26 mouse cellular contexts compared by ENCODE assay signal in genomic region chr9:62276899-62277298, GRCm38 (mm10). TPM values are rescaled to one million over a fixed set of nuclear protein-coding genes. Genes with fewer than 3 reads are reported as not detected.
A peak's percentile ranks its signal among the peaks of the same experiment; 100 is the strongest.
DNase-seq lines count a peak whose midpoint lies in the region; ATAC-seq and TF ChIP-seq lines count a peak whose summit lies in the region.
"Had no signal": no experiment of that assay in that cellular context is flagged by ENCODE, and none has a peak within 500 bp of the region (broad histone marks: within the 10 kb centered on the region; RNA-seq: fewer than 3 reads in every experiment).

No protein-coding gene starts in this region.

- TF ChIP-seq CTCF in left cerebral cortex, adult 2 months (IDR thresholded peaks at IDR 0.05) = no peak

- peak; percentile 44; the same call in 1 of the 2 replicates for ATAC-seq in frontal cortex, adult (ENCODE audit: low TSS enrichment)
- ATAC-seq: activated CD4-positive, CD25-positive, alpha-beta regulatory T cell, adult 4 months; forebrain, embryonic 16.5 days; Patski had no signal

- no peak for DNase-seq in frontal cortex, postnatal 14 days (ENCODE audit: low spot score in 2 of 2)
- DNase-seq in left cerebral cortex, adult 2 months (ENCODE audit: extremely low spot score in 1 of 2, low spot score in 2 of 2) = no peak
- no peak for DNase-seq in left cerebral cortex, postnatal 4 days
- DNase-seq in right cerebral cortex, postnatal 25 days = peak; percentile 26
- no peak for DNase-seq in right cerebral cortex, postnatal 14 days
- peak; percentile 84 for DNase-seq in telencephalon, adult 2 months (ENCODE audit: low read depth, low spot score)
- DNase-seq in thymus, postnatal 14 days = no peak
- DNase-seq: adrenal gland, postnatal 14 days; cerebellum, adult 18-20 months; cerebellum, adult 9-11 months; cerebellum, postnatal 36 days; gastrocnemius, postnatal 25 days; heart, adult 11 months; heart, postnatal 36 days had no signal

- intact Hi-C loops in left cerebral cortex, adult 2 months (cut with DNase I) = no loop called here
- intact Hi-C loops in left cerebral cortex, postnatal 4 days (cut with DNase I) = no loop called here

- H3K27ac ChIP-seq in left cerebral cortex, adult 2 months = peak overlapping the region; percentile 78; the same call in 1 of the 2 replicates
- H3K27ac ChIP-seq: embryonic facial prominence, embryonic 15.5 days; forebrain, embryonic 12.5 days; heart, embryonic 13.5 days; hindbrain, embryonic 15.5 days had no signal

- H3K4me3 ChIP-seq in left cerebral cortex, adult 2 months = no peak overlapping the region
- H3K4me3 ChIP-seq: embryonic facial prominence, embryonic 15.5 days; erythroblast, embryonic 14.5 days; forebrain, embryonic 12.5 days; heart, embryonic 13.5 days; hindbrain, embryonic 15.5 days had no signal

RNA-seq across cellular contexts. Expression of gene Spesp1, which starts 5.1 kb away (rescaled TPM):
- under 1 TPM in 1 of 2 experiments, not detected in 1; 0.14 TPM for total RNA-seq in left cerebral cortex, adult 2 months (2021)
- not detected for total RNA-seq in left cerebral cortex, postnatal 4 days (2021)
- total RNA-seq: adrenal gland, adult 18-20 months; adrenal gland, postnatal 14 days; CH12.LX; gastrocnemius, adult 18-20 months; gastrocnemius, postnatal 25 days; heart, postnatal 36 days had no signal

Comparison
In these comparisons a context has a peak if more than half of its experiments do, and no peak if none do; other contexts are left out.
1. DNase-seq: peak in right cerebral cortex, postnatal 25 days (single experiment) and telencephalon, adult 2 months (single experiment); none in frontal cortex, postnatal 14 days (0 of 2), left cerebral cortex, adult 2 months (0 of 2), left cerebral cortex, postnatal 4 days (single experiment), right cerebral cortex, postnatal 14 days (single experiment) and thymus, postnatal 14 days (single experiment).